Mouse (Mus musculus): ENCODE results near the gene Ntrk3. TPM values are rescaled to one million over a fixed set of nuclear protein-coding genes. Genes with fewer than 3 reads are reported as not detected.

The Ntrk3 gene
- polyA plus RNA-seq, 2 experiments, result 5.3 to 15.0 TPM

GRCm38 (mm10) chr7:78719795-78720460 lies 17.9 kb downstream of the Ntrk3 start:
- no peak overlapping the region for H3K27ac ChIP-seq (replicated peaks; ENCODE audit: low read depth, low read length)
- H3K4me3 ChIP-seq (replicated peaks; ENCODE audit: low read length), result no peak overlapping the region
- no peaks in the 10 kb centered on the region for H3K9me3 ChIP-seq (ENCODE audit: control insufficient read depth, low read length)
- no peak for ATAC-seq (ENCODE audit: low FRiP score, low read depth)
- H3K27me3 ChIP-seq (ENCODE audit: control insufficient read depth, insufficient read depth, low read length), result no peaks in the 10 kb centered on the region
- no peak for TF ChIP-seq POLR2A (IDR thresholded peaks at IDR 0.05; ENCODE audit: borderline replicate concordance, extremely low read depth, insufficient read depth, insufficient read length)
- WGBS, result 79% methylated on average over 7 of the region's 7 CpGs
- H3K9ac ChIP-seq (ENCODE audit: low read depth, low read length, severe bottlenecking), result no peak overlapping the region
- no peaks in the 10 kb centered on the region for H3K4me1 ChIP-seq (ENCODE audit: control insufficient read depth, insufficient read depth, low read length)
- no peaks in the 10 kb centered on the region for H3K36me3 ChIP-seq (ENCODE audit: control insufficient read depth, insufficient read depth, low read length)
- DNase-seq (ENCODE audit: low spot score), result no peak
- no peak overlapping the region for H3K4me2 ChIP-seq (replicated peaks; ENCODE audit: low read depth, low read length, severe bottlenecking)

GRCm38 (mm10) chr7:78719117-78719516 lies 18.7 kb downstream of the Ntrk3 start:
- no peak overlapping the region for H3K9ac ChIP-seq (ENCODE audit: low read depth, low read length, severe bottlenecking)
- H3K27me3 ChIP-seq (ENCODE audit: control insufficient read depth, insufficient read depth, low read length), result no peaks in the 10 kb centered on the region
- no peak for DNase-seq (ENCODE audit: low spot score)
- H3K36me3 ChIP-seq (ENCODE audit: control insufficient read depth, insufficient read depth, low read length), result no peaks in the 10 kb centered on the region
- H3K4me1 ChIP-seq (ENCODE audit: control insufficient read depth, insufficient read depth, low read length), result no peaks in the 10 kb centered on the region
- ATAC-seq (ENCODE audit: low FRiP score, low read depth), result no peak
- 78% methylated on average over 5 of the region's 5 CpGs for WGBS
- H3K4me2 ChIP-seq (replicated peaks; ENCODE audit: low read depth, low read length, severe bottlenecking), result no peak overlapping the region
- H3K4me3 ChIP-seq (replicated peaks; ENCODE audit: low read length), result no peak overlapping the region
- H3K27ac ChIP-seq (replicated peaks; ENCODE audit: low read depth, low read length), result no peak overlapping the region
- TF ChIP-seq POLR2A (IDR thresholded peaks at IDR 0.05; ENCODE audit: borderline replicate concordance, extremely low read depth, insufficient read depth, insufficient read length), result no peak
- H3K9me3 ChIP-seq (ENCODE audit: control insufficient read depth, low read length), result no peaks in the 10 kb centered on the region

GRCm38 (mm10) chr7:78718191-78718609 lies 19.6 kb downstream of the Ntrk3 start:
- Histone ChIP-seq H3K9me3 (ENCODE audit: control insufficient read depth, low read length) (no peaks in the 10 kb centered on the region), H3K4me2 (replicated peaks; ENCODE audit: low read depth, low read length, severe bottlenecking) (no peak overlapping the region), H3K36me3 (ENCODE audit: control insufficient read depth, insufficient read depth, low read length) (no peaks in the 10 kb centered on the region), H3K27ac (replicated peaks; ENCODE audit: low read depth, low read length) (no peak overlapping the region), H3K4me3 (replicated peaks; ENCODE audit: low read length) (no peak overlapping the region), H3K4me1 (ENCODE audit: control insufficient read depth, insufficient read depth, low read length) (no peaks in the 10 kb centered on the region), H3K9ac (ENCODE audit: low read depth, low read length, severe bottlenecking) (no peak overlapping the region), H3K27me3 (ENCODE audit: control insufficient read depth, insufficient read depth, low read length) (no peaks in the 10 kb centered on the region)
- no peak for TF ChIP-seq POLR2A (IDR thresholded peaks at IDR 0.05; ENCODE audit: borderline replicate concordance, extremely low read depth, insufficient read depth, insufficient read length)
- DNase-seq (ENCODE audit: low spot score), result no peak
- WGBS, result 71% methylated on average over 8 of the region's 8 CpGs
- no peak for ATAC-seq (ENCODE audit: low FRiP score, low read depth)

GRCm38 (mm10) chr7:78707708-78708107 lies 30.1 kb downstream of the Ntrk3 start:
- no peaks in the 10 kb centered on the region for H3K36me3 ChIP-seq (ENCODE audit: control insufficient read depth, insufficient read depth, low read length)
- H3K27me3 ChIP-seq (ENCODE audit: control insufficient read depth, insufficient read depth, low read length), result no peaks in the 10 kb centered on the region
- no peaks in the 10 kb centered on the region for H3K4me1 ChIP-seq (ENCODE audit: control insufficient read depth, insufficient read depth, low read length)
- no peak overlapping the region for H3K27ac ChIP-seq (replicated peaks; ENCODE audit: low read depth, low read length)
- no peak for DNase-seq (ENCODE audit: low spot score)
- TF ChIP-seq POLR2A (IDR thresholded peaks at IDR 0.05; ENCODE audit: borderline replicate concordance, extremely low read depth, insufficient read depth, insufficient read length), result no peak
- WGBS, result 79% methylated on average over 7 of the region's 7 CpGs
- no peak overlapping the region for H3K4me3 ChIP-seq (replicated peaks; ENCODE audit: low read length)
- no peak overlapping the region for H3K9ac ChIP-seq (ENCODE audit: low read depth, low read length, severe bottlenecking)
- H3K4me2 ChIP-seq (replicated peaks; ENCODE audit: low read depth, low read length, severe bottlenecking), result no peak overlapping the region
- H3K9me3 ChIP-seq (ENCODE audit: control insufficient read depth, low read length), result no peaks in the 10 kb centered on the region
- no peak for ATAC-seq (ENCODE audit: low FRiP score, low read depth)

- no peak overlapping the region for H3K4me2 ChIP-seq (replicated peaks; ENCODE audit: low read depth, low read length, severe bottlenecking)
- no peaks in the 10 kb centered on the region for H3K9me3 ChIP-seq (ENCODE audit: control insufficient read depth, low read length)
- no peak for ATAC-seq (ENCODE audit: low FRiP score, low read depth)
Measured at GRCm38 (mm10) chr7:78707122-78707521, 30.7 kb downstream of the Ntrk3 start.

More at GRCm38 (mm10) chr7:78707122-78707521, 30.7 kb downstream of the Ntrk3 start:
- Histone ChIP-seq H3K27ac (replicated peaks; ENCODE audit: low read depth, low read length) (no peak overlapping the region), H3K27me3 (ENCODE audit: control insufficient read depth, insufficient read depth, low read length) (no peaks in the 10 kb centered on the region), H3K4me3 (replicated peaks; ENCODE audit: low read length) (no peak overlapping the region), H3K9ac (ENCODE audit: low read depth, low read length, severe bottlenecking) (no peak overlapping the region), H3K4me1 (ENCODE audit: control insufficient read depth, insufficient read depth, low read length) (no peaks in the 10 kb centered on the region), H3K36me3 (ENCODE audit: control insufficient read depth, insufficient read depth, low read length) (no peaks in the 10 kb centered on the region)
- no peak for DNase-seq (ENCODE audit: low spot score)
- WGBS, result 79% methylated on average over 3 of the region's 3 CpGs
- TF ChIP-seq POLR2A (IDR thresholded peaks at IDR 0.05; ENCODE audit: borderline replicate concordance, extremely low read depth, insufficient read depth, insufficient read length), result no peak
